Mouse (Mus musculus): ENCODE measurements at regions not wholly inside any gene's neighbourhood (a gene's known extent, or its start where the extent isn't known, plus 50 kb on each side); places are given as distances from the start of the nearest gene placed in this dataset.
"Not testable (repeated sequence)": the region's sequence is repeated elsewhere in the genome, so short reads cannot be mapped to it uniquely, and the experiment has no call there.

DNA sequence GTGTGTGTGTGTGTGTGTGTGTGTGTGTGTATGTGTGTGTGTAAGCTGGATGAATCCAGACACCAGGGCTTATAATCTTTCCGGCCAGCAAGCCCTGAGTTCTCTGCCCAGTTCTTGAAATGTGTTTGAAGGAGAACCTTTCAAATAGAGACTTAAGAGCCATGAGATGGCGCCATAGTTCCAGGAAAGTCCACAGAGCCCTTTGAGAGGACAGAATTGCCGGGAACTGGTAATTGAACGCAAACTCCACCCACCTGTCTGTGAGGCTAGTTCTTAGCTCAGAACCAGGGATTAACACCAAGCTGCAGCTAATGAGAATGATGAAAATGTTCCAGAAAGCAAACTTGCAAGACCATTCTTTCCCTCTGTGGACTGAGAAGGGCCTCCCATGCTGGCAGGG is 72.2 kb downstream of the Trim42 start:
- DNase-seq (ENCODE audit: low spot score): no peak

DNA sequence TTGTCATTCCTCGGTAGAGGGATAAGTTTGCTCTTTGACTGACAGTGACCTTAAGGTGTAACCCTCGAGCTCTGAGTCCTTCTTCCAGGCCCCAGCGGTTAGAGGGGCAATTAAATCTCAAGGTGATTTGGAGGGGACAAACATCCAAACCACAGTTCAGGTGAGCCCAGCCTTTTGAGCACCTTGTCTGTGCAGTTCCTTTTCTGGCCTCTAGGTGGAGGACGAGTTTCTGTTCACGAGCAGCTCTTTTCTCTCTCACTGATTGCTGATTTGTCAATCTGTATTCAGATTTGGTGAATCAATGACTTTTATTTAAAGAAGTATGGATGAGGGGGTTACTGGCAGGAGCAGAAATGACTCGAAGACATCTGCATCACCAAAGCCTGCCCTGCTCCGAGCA is 74.0 kb downstream of the Trim42 start:
- no peak for DNase-seq (ENCODE audit: low spot score)

DNA sequence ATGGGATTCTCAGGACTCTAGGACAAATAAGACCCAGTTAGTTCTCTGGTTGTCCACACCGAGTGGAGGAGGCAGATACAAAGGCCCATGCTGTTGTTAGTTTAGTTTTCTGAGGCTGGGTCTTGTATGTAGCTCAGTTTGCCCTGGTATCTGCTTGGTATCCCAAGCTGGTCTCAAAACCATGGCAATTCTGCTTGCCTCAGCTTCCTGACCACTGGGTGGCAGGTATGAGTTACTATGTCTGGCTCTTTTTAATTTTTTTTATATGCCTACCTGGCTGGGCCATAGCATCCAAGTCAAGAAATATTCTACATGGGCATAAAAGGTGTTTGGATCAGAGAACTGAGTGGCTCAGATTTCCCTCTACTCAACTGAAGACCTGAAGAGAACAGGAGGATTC is 77.9 kb downstream of the Trim42 start:
- no peak for DNase-seq (ENCODE audit: low spot score)

DNA sequence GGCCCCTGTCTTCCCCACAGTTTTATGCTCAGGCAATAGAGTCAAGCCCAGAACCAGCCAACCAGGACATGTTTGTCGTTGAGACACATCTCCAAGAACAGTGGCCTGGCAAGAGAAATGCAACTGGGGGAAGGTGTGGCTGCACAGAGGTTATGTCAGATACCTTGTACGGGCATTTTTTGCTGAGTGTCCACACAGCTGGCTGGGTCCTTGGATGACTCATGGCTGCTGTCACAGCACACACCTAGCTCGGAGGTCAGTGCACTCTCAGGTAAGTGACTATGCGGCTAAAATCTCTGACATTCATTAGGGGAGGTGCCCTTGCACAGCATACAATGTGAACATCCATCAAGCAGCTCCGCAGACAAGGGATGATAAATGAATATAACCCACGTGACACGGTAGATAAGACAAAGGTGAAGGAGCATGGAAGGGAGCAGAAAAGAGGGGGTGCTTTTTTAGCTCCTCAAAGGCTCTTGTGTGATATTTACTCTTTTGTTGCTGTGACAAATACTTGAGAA is 85.4 kb downstream of the Trim42 start:
- no peak for DNase-seq (ENCODE audit: low spot score)

DNA sequence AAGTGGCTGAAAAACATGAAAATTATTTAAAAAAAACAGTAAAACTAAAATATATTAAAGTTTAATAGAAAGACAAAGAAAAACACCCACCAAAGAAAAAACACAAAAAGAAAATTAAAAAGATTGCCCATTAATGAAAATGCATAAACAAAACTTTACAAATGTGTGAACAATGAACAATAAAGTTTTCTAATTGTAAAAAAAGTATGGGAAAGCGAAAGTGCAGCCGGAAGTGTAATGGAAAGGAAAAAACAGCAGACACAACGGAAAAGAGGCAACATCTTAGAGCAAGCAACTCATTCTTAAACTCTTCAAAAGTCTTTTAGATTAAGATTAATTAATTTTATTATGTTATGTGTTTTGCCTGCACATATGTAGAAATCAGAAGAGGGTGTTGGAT is 87.7 kb downstream of the Trim42 start:
- DNase-seq (ENCODE audit: low spot score): no peak

DNA sequence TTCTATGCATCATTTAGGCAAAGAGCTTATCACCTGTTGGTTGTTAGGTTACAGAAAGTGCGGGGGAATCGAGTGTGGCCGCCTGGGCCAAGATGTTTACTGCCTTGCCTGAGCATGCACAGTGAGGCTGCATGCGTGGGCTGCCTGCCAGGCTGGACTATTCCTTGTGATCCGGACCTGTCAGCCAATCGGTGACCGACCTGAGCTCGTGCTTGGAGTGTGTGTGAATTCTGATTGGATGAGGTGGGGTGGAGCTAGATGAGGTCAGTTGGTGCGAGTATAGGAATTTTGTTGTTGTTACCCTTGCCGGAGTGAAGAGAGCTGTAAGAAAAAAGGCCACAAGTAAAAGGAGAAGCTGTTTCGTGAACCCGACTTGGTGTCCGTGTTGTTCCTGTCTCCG is 94.3 kb downstream of the Trim42 start:
- not testable (repeated sequence) for DNase-seq (ENCODE audit: low spot score)

DNA sequence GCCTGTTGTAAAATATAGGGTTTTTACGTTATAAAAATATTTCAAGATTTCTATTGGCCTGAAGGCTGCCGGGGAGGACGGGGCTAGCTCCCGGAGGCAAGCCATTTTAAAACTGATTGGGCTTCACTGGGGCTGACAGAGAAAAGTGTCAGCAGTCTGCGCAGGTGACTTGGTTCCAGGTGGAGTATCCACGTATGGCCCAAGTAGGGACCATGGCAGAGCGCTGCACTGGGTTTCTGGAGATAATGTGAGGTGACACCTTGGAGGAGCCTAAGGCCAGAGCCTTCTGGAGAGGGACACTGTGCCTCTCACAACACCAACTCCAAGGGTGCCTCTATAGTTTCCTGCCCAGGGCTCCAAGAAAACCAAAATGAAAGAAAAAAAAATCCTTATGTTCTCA is 95.9 kb downstream of the Trim42 start:
- no peak for DNase-seq (ENCODE audit: low spot score)

DNA sequence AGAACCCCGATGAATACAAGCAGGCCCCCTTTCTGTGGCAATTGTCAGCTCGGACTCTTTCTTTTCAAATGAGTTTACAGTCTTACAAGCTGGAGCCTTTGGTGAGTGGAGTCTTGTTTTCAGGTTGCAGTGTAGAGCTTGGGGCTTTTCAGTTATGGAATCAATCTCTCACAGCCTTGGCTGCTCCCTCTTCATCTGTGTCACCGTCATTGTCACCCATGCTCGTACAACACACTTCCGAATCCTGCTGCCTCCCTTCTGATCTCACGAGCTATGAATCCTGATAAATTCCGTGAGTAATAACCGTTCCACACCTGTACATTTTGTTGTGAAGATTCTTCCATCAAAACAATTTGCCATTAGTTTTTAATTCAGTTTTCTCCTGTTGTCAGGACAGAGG is 97.7 kb downstream of the Trim42 start:
- DNase-seq (ENCODE audit: low spot score): no peak

DNA sequence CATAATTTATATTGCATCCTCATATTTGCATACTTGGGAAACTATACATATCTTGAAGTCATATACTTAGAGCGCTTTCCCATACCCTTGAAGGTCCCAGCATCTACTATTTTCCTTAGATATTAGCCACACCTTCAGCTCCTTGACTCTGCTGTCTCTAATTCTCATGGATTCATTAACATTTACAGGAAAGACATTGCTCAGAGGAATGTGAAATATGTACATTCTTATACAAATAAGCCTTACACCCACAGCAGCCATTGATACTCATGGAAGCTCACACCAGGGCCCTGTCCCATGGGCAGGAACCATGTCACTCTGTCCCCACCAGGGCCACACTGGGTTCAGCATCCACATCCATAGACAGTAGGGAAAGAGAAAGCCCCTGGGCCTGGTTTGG is 122.1 kb downstream of the Trim42 start:
- DNase-seq (ENCODE audit: low spot score): no peak

DNA sequence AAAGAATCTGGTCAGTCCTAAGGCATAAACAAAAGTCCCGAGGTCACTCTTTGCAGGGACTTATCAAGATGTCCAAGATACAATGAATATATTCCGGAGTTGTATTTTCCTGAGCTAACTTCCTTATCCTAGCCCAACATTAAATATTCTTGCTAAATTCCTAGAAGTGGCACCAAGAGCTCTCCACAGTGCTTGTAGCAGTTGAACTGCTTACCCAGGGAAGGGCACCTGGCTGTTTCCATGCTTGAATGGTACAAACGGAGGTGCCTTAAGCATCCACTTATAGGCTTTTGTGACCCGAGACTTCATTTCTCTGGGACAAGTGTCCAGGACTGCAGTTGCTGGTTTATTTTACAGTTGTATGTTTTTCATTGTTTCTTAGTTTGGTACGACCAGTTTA is 115.1 kb upstream of the Slc25a36 start:
- DNase-seq (ENCODE audit: low spot score): no peak

DNA sequence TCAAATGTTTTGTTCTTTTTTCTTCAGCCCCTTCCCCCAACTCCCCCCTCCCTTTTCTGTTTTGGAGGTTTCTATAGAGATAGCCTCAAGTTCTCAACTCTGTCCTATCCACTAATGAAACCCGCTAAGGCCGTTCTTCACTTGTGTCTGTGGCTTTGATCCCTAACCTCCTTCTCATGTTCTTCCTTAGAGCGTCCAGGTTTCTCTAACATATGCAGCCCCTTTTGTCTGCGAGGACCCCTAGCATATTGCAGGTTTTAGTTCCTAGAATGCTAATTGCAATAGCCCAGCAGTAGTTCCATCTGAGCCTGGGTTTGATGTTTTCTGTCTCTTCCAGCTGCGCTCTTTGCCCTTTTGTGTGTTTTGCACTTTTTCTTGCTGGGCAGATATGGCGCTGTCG is 113.6 kb upstream of the Slc25a36 start:
- DNase-seq (ENCODE audit: low spot score): no peak

DNA sequence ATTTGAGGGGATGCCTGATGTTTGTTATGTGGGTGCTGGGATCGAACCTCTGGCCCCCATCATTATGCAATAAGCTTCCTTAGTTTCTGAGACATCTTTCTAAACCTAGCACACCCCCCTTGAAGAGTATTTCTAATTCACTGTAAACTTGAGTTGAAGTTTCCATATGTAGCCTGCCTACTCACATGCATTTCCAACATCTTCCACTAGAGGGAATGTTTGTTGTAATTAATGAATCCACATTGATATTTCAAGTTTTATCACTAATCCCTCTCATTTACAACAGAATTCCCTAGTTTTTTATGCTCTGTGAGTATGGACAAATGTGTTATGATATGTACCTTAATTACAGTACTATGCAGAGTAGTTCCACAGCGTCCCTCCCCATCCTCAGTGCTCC is 103.8 kb upstream of the Slc25a36 start:
- no peak for DNase-seq (ENCODE audit: low spot score)

DNA sequence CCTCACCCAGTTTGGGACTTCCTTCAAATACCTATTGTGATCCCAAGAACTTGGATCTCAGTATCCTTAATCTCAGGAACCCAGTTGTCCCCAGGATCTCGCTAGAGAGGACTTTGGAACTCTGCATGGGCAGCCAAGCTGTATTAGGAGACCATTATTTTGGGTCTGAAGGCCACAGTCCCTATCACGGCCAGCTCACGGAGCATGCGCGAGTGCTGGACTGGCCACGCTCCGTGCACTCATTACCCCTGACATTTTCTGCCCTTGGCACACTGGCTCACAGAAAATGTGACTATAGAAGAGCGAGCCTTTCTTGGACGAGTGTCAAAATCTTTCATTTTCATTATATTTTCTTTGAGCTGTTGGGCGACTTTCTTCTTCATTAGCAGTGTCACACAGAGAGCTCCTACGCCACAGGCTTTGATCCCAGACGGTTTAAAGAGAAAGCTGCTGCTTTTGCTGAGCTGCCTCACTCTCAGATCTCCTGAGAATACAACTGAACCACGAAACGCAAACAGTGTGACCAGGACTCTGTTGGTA is 79.4 kb upstream of the Slc25a36 start:
- DNase-seq (ENCODE audit: low spot score): no peak

DNA sequence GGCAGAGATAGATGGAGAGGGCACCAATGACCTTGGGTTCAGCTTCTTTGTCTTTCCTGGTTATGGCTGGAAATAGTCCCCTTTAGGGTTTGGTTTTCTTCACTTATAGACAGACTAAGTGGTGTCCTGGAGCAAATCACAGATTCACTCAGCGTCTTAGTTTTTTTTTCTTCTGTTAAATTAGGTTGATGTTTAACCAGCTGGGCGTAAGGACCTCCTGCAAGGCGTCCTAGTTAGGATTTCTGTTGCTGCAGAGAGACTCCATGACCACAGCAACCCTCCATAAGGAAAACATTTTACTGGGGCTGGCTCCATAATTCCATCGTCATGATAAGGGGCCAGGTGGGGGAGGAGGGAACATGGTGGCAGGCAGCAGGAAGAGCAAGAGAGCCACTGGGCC is 78.7 kb upstream of the Slc25a36 start:
- DNase-seq (ENCODE audit: low spot score): no peak

DNA sequence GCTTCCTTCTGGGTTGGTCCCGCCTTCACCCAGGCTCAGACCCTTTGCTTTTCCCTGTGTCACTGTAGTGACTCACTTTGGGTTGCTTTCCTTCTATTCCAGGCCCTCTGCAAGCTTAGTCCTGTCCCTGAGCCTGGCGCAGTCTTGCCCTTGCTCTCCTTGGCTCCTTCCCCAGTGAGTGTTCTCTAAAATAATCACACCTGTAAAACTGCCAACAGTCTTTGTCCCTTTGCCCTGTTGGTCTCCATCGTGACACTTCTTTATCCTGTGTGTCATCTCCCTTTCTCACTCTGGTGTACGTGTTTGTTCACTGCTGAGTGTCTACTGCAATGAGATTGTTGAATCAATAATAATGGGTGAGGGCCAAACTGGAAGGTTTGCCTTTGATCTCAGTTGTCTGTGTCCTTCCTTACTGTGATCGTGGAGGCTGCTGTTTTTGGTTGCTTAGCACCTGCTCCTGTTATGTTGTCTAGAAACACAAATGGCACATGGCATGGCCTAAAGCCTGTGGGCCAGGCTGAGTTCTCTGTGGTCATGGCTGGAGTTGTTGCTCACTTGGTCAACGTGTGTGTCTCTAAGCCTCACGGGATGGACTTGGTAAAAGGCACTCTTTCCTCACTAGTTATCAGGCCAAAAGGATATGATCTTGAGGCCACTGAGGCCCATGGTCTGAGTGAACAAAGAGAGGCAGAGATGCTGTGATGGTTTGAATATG is 77.8 kb upstream of the Slc25a36 start:
- no peak for DNase-seq (ENCODE audit: low spot score)

DNA sequence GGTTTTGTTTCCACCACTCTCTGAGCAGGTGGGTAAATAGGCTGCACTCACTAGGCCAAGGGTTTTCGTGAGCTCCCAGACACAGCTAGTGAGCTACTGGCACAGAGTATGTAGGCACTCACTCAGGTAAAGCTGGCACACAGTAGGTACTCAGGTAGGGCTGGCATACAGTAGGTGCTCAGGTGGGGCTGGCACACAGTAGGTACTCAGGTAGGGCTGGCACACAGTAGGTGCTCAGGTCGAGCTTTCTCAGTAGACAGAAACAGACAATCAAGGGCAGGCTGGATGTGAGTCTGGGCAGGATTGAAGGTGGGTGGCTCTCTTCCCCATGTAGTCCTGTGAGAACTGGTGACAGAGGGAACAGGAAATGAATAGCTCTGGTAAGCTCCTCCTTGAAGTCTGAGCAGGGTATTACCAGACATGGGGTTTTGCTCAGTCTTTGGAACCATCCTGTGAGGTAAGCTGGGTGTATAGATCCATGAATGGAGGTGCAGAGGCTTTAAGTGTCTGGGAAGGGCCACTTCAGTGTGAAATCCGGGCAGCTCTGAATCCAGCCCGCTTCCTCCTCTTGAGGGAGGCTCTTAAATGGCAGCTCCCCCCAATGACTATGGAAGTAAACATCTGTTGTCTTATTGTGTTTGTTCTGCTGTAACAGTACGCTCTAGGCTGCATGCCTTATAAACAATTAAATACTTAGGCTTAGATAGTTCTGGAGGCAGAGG is 62.4 kb upstream of the Slc25a36 start:
- no peak for DNase-seq (ENCODE audit: low spot score)

DNA sequence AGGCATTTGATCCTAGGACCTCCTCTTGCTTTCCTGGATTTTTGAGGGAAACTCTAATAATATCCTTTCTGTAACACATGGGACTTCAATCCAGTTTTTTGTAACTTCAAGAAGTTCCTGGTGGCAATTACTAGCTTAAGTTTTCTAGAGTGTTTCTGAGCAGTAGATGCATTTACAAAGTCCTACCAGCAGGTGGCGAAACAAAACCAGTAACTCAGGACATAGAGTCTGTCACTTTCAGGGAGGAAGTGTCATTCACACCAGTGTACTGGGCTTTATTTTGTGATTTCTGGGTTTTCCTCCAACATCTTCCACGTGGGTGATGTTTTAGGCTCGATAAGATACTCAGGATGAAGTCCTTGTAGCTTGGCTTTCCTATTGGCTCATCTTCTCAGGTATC is 61.1 kb upstream of the Slc25a36 start:
- DNase-seq (ENCODE audit: low spot score): no peak

DNA sequence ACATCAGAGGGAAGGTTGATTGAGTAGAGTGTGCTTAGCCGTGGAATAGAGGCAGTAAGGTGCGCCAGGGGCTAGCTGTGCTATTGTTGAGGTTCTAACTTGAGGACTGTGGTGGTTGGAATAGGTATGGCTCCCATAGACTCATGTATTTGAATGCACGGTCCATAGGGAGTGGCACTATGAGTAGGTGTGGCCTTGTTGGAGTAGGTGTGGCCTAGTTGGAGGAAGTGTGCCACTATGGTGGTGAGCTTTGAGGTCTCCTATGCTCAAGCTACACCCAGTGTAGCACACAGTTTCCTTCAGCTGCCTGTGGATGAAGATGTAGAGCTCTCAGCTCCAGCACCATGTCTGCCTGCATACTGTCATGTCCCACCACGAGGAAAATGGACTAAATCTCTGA is 60.5 kb upstream of the Slc25a36 start:
- DNase-seq (ENCODE audit: low spot score): no peak

DNA sequence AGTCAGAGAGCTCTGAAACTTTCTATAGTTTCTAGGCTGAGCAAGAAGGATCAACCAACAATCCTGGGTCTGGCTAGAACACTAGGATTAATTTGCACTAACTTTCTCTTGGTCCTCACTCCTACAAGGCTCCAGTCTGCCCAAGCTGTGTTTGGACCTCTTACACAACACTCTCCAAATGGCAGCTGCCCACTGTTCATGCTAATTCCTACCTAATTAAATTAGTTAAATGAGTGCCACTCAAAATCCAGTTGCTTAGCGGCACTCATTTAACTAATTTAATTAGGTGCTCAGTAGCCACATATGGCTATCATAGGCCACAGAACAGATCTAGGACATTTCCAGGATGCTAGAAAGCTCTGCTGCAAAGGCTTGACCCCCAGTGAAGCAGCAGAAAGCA is 59.9 kb upstream of the Slc25a36 start:
- no peak for DNase-seq (ENCODE audit: low spot score)

DNA sequence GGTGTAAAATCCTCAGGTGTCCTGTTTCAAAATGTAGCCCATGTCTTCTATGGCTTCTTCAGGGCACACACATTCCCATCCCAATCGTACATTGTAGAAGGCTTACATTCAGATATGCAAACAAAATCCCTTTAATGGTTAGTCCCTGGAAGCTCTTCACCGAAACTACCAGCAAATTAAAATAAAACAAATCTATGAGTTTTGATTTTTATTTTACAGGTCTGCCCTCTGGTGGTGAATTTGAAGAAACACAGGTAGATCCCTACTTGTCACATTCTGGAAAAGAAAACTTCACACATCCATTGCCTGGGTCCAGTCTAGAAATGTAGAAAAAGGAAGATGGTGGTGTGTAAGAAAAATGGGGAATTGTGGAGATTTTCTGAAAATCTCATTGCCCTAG is 51.5 kb upstream of the Slc25a36 start:
- DNase-seq (ENCODE audit: low spot score): peak; percentile 25
